Mouse (Mus musculus): ENCODE measurements at regions not wholly inside any gene's neighbourhood (a gene's known extent, or its start where the extent isn't known, plus 50 kb on each side); places are given as distances from the start of the nearest gene placed in this dataset.

DNA sequence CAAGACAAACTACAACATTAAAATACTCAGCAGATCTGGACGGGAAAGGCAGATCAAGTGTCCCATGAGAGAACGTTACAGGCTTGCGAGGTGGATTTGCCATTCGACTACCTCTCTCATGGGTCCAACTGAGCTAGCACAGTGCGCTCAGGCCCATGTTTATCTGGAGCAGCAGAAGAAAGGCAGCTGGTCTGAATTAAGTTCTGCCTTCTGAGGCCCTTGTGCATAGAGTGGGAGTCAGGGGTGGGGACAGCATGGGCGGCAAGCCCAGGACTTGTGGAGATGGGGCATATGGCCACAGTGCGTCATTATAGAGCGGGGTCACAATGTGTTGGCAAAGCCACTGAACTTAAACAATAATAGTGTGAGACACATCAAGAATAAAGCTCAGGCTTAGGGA, 151.8 kb upstream of the Maf start:
- no peak for DNase-seq (ENCODE audit: extremely low spot score in 1 of 2, low spot score in 1 of 2)

DNA sequence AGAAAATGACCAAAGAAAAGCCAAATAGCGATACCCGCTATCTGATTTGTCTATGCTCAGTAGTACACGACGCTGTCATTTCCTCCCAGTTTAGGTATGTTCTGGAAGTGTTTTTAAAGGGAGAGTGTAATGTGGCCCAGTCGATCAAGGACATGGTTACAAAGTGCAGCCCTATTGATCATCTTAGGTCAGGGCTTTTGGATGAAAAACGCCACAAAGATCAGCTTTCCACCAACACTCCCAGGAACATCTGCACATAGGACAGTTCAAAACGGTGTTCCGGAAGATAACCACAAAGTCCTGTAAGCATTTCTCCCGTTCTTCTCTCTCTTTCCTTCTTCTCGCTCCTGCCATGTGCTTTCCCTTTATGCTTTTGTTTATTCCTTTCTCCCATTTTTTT, 149.2 kb upstream of the Maf start:
- DNase-seq (ENCODE audit: extremely low spot score in 1 of 2, low spot score in 1 of 2) = no peak

DNA sequence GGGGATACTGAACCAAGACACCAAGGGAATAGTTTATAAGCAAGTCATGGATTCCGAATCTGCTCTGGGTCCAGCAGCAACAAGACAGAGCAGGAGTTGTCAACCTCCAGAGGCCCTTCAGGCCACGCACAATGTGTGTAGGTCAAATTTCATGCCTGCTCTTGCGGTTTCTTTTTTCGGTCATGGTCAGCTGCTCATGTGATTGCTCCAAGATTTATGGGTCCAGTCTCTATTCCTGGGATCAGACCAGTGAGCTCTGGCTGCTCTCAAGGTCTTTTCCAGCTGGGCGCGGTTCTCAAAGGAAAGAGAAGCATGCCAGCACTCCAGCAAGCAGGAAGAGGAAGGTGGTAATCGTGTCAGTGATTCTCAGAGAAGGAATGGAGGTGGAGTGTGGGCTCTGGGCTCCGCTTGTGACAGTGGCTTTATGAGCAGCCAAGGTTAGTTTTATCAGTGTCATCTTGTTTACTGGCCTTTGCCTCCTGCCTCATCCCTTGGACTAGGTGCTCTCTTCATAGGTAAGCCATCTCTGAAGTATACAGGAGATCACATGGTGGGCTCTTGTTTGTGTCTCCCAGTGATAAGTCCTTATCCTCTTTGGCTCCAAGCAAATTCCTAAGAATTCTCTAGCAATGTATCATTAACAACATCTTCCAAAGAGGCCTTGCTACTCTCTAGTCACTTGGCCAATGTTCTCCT, 148.5 kb upstream of the Maf start:
- DNase-seq (ENCODE audit: extremely low spot score in 1 of 2, low spot score in 1 of 2) = no peak

DNA sequence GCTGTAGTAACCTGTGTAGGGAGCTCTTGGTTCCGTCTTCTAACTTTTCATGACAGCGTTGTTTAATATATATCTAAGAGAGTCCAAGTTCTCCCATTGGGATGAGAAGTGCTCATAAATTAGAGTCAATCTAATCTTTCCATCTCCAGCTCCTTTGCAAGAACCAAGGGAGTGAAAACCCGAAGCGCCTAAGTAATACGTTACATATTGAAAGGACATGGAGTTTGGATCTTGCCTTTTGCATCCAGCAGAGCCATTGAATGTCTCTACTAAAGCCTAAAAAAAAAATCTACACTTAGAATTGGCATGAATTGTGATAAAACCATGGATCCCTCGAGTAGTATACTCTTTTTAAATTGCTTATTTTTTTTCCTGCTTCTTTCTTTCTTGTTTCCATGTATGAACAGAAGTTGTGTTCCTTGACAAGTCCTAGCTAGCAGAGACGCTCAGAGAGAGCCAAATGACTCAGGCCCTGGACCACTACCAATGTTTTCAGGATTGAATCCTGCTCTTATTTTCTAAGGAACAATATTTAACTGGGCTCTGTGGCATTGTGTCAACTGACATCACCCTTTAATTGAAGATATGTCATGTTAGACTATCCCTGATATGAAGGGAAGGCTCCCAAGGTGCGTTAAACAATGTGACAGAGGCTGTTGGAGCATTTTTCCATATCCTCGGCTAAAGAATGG, 146.8 kb upstream of the Maf start:
- no peak for DNase-seq (ENCODE audit: extremely low spot score in 1 of 2, low spot score in 1 of 2)

DNA sequence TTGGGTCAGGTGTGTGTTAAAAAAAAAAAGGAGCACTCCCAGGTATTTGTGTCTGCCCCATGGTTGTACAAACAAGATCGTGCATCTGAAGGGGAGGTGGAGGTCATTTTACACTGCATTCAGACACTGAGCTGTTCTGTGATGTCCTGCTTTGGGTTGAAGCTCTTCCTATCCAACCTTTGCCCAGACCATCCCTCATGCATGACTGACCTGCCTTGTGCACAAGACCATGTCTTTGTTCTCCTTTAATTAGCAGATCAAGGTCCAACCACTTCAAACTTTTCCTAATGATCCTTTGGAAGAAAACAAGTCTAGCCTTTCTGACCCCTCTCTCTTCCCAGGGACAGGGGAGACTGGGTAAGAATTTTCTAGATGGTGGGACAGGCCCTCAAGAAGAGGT, 143.0 kb upstream of the Maf start:
- no peak for DNase-seq (ENCODE audit: extremely low spot score in 1 of 2, low spot score in 1 of 2)

DNA sequence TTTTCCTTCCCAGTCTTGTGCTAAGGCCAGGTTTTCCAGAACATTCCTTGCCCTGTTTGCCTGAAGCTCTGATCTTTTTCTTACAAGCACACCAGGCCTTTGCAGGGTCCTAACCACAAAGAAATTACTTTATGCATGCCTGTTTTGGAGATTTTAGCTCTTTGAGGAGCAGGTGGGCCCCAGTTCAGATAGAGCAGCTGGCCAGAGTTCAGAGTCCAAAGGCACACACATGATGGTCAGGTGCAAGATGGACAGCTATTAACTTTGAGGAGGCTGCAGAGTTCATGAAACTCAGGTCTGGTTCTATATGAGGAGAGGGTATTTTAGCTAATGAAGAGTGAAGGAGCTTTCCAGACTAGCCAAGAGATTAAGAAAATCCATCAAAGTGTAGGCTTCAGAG, 125.8 kb upstream of the Maf start:
- DNase-seq (ENCODE audit: extremely low spot score in 1 of 2, low spot score in 1 of 2) = no peak

DNA sequence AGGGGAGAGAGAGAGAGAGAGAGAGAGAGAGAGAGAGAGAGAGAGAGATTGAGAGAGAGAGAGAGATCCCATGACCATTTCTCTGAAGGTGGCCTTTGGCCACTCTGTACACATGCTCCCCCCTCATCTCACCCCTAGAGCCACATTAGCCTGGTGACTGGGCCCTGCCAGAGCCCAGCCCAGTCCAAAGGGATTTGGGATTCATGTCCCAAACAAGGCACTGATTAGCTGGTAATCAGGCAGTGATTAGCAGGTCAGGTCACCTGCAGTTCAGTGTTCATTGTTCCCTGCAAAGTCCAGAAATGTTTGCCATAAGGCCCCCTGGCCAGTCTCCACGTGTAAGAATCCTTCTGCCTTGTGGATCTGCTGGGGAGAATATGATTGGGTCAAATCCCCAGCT, 124.1 kb upstream of the Maf start:
- no peak for DNase-seq (ENCODE audit: extremely low spot score in 1 of 2, low spot score in 1 of 2)

DNA sequence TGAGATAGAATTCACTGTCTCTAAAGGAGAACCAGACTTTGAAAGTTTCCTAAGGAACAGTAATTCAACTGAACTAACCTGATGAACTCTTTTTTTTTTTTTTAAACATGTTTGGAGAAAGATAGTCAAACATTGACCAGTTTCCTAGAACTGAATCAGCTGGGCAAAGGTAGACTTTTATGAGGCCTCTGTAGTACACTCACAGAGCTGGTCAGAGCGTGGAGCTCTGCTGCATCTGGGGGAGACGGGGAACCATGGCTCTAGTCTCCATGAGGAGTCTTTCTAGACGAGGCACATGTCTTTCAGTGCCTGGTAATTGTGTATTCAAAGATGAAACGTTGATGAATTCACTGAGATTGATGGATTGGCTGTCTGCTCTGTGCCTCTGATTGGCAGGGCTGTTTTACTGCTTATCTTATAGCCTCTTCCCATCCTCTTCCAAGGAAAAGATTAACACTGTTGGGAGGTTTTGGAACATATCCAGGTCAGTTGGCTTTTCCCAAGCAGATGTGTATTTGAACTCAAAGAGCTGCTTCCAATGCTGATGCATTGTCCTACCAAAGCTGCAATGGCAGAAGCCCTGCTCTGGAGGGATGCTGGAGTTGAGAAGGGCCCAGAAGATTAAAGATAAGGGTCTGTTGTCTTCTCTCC, 122.5 kb upstream of the Maf start:
- no peak for DNase-seq (ENCODE audit: extremely low spot score in 1 of 2, low spot score in 1 of 2)

DNA sequence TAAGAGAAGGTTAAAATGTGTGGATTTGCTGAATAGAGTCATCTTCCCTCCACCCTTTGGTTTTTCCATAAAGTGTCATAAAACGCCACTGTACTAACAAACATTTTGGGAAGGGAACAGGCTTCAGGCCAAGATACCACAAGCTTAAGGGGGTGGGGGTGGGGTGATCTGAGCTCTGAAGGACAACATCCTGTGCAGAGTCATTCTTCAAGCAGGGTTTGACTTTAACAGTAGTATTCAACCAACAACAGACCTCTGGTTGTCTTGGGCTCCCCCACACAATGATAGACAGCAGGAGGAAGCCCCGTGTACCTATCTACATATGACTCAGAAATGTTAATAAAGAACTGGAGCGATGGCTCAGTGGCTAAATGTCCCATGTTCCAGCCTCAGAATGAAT, 118.9 kb upstream of the Maf start:
- no peak for DNase-seq (ENCODE audit: extremely low spot score in 1 of 2, low spot score in 1 of 2)

DNA sequence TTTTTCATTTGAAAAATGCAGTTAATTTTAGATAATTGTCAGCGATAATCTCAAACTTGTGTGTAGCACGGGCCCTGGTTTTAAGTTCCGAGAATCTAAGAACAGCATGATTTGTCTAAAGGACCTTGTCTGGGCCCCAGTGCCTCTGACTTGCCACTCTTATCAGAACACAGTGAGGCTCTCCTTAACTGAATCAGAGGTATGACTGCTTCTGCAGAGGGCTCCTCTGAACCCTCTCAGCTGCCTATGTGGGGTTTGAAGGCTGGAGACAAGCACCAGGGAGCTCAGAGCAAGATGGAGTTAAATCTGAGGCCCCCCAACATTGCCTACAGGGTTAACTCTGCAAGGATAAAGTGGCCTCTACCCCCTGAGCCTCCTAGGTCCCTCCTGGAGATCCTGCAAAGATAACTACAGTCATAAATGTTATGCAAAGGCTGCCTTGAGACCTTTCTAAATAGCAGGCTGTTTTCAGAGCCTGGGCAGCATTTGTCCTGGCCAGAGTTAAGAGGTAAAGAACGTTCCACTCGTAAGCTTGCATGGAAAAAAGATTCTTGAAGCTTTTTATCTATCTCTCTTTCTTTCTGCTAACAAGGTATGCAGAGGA, 118.4 kb upstream of the Maf start:
- DNase-seq (ENCODE audit: extremely low spot score in 1 of 2, low spot score in 1 of 2) = no peak

DNA sequence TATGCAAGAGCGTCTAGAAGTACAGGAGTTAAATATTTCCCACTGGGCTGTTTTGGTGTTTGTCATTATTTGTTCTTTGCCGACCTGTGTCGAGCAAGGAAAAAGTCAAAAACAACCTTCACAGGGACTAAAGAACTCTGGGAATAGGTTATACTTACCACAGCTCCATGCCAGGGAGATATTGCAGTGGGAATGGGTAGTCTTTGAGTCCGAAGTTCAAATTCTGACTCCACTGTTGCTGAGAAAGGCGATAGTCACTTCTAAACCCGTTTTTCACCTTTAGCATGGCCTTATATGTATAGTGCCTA, 116.8 kb upstream of the Maf start:
- DNase-seq (ENCODE audit: extremely low spot score in 1 of 2, low spot score in 1 of 2) = no peak

DNA sequence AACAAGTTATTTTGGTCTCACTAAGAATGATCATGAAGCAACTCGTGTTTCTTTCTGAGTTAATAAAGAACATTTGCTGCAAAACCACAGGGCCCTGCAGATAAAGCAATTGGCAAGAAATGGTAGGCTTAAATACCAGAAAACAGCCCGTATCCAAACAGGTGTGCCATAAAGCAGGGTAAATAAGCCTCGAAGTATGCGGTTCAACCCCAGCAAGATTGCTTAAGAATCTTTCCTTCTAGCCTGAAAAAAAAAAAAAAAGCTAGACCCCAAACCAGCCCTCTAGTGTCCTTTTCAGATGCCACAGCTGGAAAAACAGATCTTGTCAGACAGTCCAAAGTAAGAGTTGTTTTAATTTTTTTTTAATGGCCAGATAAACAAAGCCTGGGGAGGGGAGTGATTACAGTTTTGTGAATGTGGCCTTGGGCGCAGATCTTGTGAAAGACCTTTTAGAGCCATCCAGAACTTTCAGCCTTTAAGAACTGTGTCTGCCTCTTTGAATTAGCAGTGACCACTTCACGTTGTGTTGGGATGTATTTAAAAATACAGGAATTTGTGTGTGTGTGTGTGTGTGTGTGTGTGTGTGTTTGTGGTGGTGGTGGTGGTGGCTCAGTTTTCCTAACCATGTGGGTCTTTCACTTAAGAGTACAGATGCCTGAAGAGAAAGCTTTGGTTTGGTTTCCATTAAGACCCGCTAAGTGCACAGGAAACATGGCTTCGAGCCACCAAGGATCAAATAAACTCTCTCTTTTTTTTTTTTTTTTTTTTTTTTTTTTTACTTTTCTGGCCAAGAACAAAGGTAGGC, 116.3 kb upstream of the Maf start:
- DNase-seq (ENCODE audit: extremely low spot score in 1 of 2, low spot score in 1 of 2) = no peak

DNA sequence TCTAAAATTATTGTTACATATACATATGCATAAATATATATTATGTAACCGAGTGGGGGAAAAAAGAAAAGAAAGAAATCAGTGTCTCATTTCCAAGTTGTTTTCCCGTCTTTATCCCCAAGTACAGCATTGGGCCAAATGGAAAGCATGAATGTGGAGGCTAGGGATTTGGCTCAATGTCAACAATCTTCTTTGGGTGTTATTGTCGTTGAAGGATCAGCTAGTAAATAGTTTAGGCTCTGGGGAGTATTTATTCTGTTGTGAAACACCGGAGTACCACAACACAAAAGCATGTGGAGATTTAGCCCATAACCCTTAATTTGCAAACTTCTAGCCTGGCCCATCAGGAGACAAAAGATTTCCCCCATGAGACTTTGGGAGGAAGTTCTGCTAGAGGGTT, 105.8 kb upstream of the Maf start:
- DNase-seq (ENCODE audit: extremely low spot score in 1 of 2, low spot score in 1 of 2) = no peak

DNA sequence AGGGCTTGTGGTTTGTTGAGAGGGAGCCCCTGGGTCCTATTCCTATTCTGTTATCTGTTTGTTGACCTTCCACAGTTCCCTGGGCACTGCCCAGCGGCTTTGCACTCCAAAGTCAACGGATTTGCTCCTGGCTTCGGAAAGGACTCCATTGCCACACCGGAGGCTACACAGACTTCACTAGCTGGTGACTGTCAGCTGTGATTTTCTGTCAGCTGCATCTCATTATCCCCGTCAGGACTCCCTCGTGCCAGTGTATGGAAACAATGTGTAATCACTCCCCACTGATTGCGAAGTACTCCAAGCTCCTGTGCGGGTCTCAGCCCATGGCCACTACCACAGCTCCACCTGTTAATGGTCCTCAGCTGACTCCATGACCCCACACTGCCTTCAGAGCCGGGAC, 99.0 kb upstream of the Maf start:
- DNase-seq (ENCODE audit: extremely low spot score in 1 of 2, low spot score in 1 of 2) = no peak

DNA sequence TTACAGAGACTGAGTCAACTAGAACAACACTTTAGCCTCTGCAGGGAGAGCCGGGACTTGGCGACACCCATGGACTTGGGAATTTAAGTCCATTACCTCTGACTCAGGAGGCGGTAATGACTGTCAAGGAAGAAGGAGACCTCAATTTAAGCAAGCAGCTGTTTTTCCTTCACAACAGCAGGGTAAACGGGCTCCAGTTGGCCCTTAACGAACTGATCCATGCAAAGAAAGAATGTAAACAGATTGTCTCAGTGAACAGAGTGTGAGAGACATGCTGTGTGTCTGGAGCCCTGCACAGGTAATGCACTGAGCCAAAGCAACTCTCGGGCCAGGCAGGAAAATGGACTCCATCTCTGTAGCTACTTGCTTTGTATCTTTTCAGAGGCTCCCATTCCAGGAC, 98.5 kb upstream of the Maf start:
- no peak for DNase-seq (ENCODE audit: extremely low spot score in 1 of 2, low spot score in 1 of 2)

DNA sequence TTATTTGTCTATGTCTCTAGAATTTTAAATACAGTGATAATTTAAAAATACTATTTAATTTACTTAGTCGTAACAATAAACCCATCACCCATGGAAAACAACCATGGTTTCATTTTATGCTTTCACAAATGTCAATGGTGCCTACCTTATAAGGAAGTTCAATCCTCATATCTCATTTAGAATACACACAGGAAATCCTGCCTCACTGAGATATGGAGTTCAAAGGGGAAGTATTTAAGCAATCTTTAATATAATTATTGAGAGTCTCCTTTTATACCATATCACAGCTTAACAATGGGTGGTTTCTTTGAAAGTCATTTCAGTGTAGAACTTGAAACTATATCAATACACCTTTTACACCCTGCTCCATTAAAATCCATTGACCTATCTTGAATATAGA, 86.0 kb upstream of the Maf start:
- no peak for DNase-seq (ENCODE audit: extremely low spot score in 1 of 2, low spot score in 1 of 2)

DNA sequence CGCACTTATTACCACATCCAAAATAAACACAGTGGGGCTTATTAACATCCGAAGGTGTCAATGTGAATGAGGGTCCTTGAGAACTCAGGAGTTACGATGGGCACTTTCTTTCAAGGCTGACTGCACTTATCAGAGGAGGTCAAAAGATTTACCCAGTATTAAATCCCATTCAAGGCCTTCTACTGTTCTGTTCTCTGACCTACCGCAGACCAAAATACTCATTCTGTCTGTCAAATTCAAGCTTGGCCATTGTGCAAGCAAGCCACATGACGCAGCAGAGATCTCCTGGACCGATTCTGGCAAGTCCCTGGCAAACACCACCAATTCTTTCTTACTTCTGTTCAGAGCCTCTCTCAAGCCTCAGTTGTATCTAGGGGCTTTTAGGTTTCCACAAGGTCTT, 80.8 kb upstream of the Maf start:
- DNase-seq (ENCODE audit: extremely low spot score in 1 of 2, low spot score in 1 of 2) = no peak

DNA sequence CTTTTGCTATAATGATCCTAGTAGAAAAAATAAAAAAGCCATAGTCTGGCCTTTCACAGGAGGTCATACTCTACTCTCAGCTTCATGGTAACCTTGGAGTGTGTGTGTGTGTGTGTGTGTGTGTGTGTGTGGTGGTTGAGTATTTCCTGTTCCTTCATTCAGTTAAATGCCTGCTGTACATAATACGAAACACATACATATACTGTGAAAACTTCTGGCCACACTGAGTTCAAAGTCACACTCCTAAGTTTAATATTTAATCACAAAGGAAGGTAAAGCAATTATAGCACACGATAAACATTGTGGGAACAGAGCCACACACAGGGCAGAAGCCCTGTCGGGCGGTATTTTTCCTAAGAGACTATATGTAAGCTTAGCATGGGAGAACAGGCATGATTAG, 78.6 kb upstream of the Maf start:
- no peak for DNase-seq (ENCODE audit: extremely low spot score in 1 of 2, low spot score in 1 of 2)

DNA sequence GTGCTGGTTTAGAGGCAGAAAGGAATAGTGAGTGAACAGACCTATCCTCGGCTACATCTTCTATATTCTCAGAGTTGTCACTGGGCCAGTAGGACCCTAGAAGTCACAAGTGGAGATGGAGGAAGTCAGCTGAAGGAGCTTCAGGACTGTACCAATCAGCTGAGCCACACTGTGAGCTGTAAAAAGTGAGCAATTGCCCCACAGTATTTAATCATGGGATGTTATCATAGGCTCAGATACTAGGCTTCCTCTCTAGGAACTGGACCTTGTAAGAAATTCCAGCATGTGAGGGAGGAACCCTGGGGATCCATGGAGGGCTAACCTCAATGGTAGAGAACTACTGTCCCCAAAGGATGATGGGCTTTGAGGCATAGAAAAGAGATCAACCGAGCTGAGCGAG, 78.2 kb upstream of the Maf start:
- no peak for DNase-seq (ENCODE audit: extremely low spot score in 1 of 2, low spot score in 1 of 2)

DNA sequence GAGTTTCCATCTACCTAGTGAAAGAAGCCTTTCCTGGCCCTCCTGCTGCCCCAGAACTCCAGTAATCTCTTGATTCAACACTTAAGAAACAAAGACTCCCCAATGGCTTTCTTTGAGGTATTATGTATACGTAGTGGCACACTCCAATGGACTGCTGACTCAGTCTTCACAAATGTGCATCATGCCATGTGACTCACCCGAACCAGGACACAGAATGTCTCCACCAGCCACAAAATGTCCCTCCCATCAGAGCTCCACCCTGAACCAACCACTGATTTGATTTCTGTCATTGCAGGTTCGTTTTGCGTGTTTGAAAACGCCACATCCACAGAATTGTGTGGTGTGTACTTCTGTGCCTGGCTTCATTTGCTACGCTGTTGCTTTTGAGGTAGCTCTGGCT, 75.8 kb upstream of the Maf start:
- DNase-seq (ENCODE audit: extremely low spot score in 1 of 2, low spot score in 1 of 2) = no peak

DNA sequence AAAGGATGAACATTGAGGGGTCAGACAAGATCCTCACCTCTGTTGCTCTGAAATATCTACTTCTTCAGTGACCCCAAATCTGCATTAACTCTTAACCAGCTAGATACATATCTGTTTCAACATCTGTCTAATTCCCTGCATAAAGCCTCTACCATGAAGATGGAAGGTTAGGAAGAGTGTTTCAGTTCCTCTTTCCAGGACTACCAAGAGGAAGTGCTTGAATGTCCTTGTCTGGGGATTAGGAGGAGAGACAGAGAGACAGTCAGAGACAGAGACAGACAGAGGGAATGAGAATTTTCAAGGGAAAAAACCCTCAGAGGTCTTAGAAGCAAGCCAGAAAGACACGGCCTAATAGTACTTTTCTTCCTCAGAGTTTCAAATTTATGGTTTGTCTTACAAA, 70.8 kb upstream of the Maf start:
- no peak for DNase-seq (ENCODE audit: extremely low spot score in 1 of 2, low spot score in 1 of 2)
